Mouse (Mus musculus): ENCODE results near the gene Tmem11. TPM values are rescaled to one million over a fixed set of nuclear protein-coding genes. Genes with fewer than 3 reads are reported as not detected.

The Tmem11 gene
- polyA plus RNA-seq, 1 experiment: 13.5 TPM

DNA sequence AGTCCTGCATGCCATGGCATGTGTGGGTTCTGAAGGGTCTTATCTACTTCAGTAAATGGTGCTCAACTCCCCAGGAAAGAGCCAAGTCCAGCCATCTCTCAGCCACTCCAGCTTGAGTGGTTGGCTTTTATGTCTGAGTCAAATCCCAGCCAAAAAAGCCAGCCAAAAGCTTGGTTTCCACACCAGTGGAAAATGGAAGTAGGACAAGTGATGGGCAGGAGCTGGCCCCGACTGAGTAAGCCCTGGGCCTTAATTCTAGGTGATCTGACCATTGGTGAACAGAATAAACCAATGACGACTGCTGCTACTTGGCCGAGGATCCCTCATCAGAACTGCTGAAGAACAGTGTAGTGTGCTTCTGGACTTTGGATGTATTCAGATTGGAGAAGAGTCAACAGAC lies 11.6 kb downstream of the Tmem11 start:
- TF ChIP-seq GATA1 (IDR thresholded peaks at IDR 0.05; ENCODE audit: borderline replicate concordance, low read length) (no peak), FLI1 (IDR thresholded peaks at IDR 0.05; ENCODE audit: low read length) (no peak)
- no peaks in the 10 kb centered on the region for H3K27me3 ChIP-seq (replicated peaks)
- peaks cover 40% of the 10 kb centered on the region for H3K4me1 ChIP-seq
- H3K4me3 ChIP-seq (replicated peaks): no peak overlapping the region
- peaks cover 86% of the 10 kb centered on the region for H3K36me3 ChIP-seq (replicated peaks; ENCODE audit: low read length)
- H3K9me3 ChIP-seq: no peaks in the 10 kb centered on the region

- peaks cover 88% of the 10 kb centered on the region for H3K36me3 ChIP-seq (replicated peaks; ENCODE audit: low read length)
- TF ChIP-seq FLI1 (IDR thresholded peaks at IDR 0.05; ENCODE audit: low read length) (no peak), GATA1 (IDR thresholded peaks at IDR 0.05; ENCODE audit: borderline replicate concordance, low read length) (no peak)
- H3K9me3 ChIP-seq: no peaks in the 10 kb centered on the region
- peaks cover 44% of the 10 kb centered on the region for H3K4me1 ChIP-seq
- H3K4me3 ChIP-seq (replicated peaks): no peak overlapping the region
- no peaks in the 10 kb centered on the region for H3K27me3 ChIP-seq (replicated peaks)
Measured at GRCm38 (mm10) chr11:60866021-60866420, 13.1 kb downstream of the Tmem11 start.

- Histone ChIP-seq H3K4me3 (replicated peaks) (no peak overlapping the region), H3K4me1 (peaks cover 44% of the 10 kb centered on the region), H3K9me3 (no peaks in the 10 kb centered on the region), H3K27me3 (replicated peaks) (no peaks in the 10 kb centered on the region), H3K36me3 (replicated peaks; ENCODE audit: low read length) (peaks cover 91% of the 10 kb centered on the region)
- TF ChIP-seq GATA1 (IDR thresholded peaks at IDR 0.05; ENCODE audit: borderline replicate concordance, low read length): no peak
- no peak for TF ChIP-seq FLI1 (IDR thresholded peaks at IDR 0.05; ENCODE audit: low read length)
Measured at GRCm38 (mm10) chr11:60864916-60865315, 14.2 kb downstream of the Tmem11 start.

DNA sequence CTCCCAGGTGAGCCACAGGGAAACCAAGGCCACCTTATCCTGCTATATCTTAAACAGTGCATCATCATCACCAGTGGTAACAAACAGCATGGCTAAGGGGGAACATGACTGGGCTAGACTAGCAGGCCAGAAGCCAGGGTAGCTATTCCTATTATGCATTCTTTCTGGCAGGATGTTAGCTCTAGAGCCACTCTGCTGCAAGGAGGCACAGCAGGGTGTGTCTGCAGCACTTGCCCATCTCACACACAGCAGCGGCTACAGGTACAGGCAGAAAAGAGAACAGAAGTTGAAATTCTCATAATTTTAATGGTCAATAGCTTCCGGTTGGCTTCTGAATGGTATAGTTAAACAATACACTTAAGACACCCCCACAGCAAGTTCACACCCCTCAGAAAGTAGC lies 14.9 kb downstream of the Tmem11 start:
- H3K9me3 ChIP-seq: no peaks in the 10 kb centered on the region
- H3K4me3 ChIP-seq (replicated peaks): no peak overlapping the region
- TF ChIP-seq FLI1 (IDR thresholded peaks at IDR 0.05; ENCODE audit: low read length) (no peak), GATA1 (IDR thresholded peaks at IDR 0.05; ENCODE audit: borderline replicate concordance, low read length) (no peak)
- H3K27me3 ChIP-seq (replicated peaks): no peaks in the 10 kb centered on the region
- peaks cover 43% of the 10 kb centered on the region for H3K4me1 ChIP-seq
- peaks cover 89% of the 10 kb centered on the region for H3K36me3 ChIP-seq (replicated peaks; ENCODE audit: low read length)

- TF ChIP-seq GATA1 (IDR thresholded peaks at IDR 0.05; ENCODE audit: borderline replicate concordance, low read length): no peak
- TF ChIP-seq FLI1 (IDR thresholded peaks at IDR 0.05; ENCODE audit: low read length): no peak
- Histone ChIP-seq H3K27me3 (replicated peaks) (no peaks in the 10 kb centered on the region), H3K9me3 (no peaks in the 10 kb centered on the region), H3K4me3 (replicated peaks) (no peak overlapping the region), H3K4me1 (peaks cover 37% of the 10 kb centered on the region), H3K36me3 (replicated peaks; ENCODE audit: low read length) (peaks cover 94% of the 10 kb centered on the region)
Measured at GRCm38 (mm10) chr11:60863196-60863595, 15.9 kb downstream of the Tmem11 start.

GRCm38 (mm10) chr11:60861993-60862392 lies 17.1 kb downstream of the Tmem11 start:
- H3K4me3 ChIP-seq (replicated peaks): no peak overlapping the region
- TF ChIP-seq FLI1 (IDR thresholded peaks at IDR 0.05; ENCODE audit: low read length) (no peak), GATA1 (IDR thresholded peaks at IDR 0.05; ENCODE audit: borderline replicate concordance, low read length) (no peak)
- H3K27me3 ChIP-seq (replicated peaks): no peaks in the 10 kb centered on the region
- peaks cover 26% of the 10 kb centered on the region for H3K4me1 ChIP-seq
- no peaks in the 10 kb centered on the region for H3K9me3 ChIP-seq
- H3K36me3 ChIP-seq (replicated peaks; ENCODE audit: low read length): peaks cover 94% of the 10 kb centered on the region

- no peaks in the 10 kb centered on the region for H3K27me3 ChIP-seq (replicated peaks)
- H3K4me1 ChIP-seq: peaks cover 7% of the 10 kb centered on the region
- peaks cover 91% of the 10 kb centered on the region for H3K36me3 ChIP-seq (replicated peaks; ENCODE audit: low read length)
- no peak for TF ChIP-seq GATA1 (IDR thresholded peaks at IDR 0.05; ENCODE audit: borderline replicate concordance, low read length)
- TF ChIP-seq FLI1 (IDR thresholded peaks at IDR 0.05; ENCODE audit: low read length): no peak
- H3K9me3 ChIP-seq: no peaks in the 10 kb centered on the region
- no peak overlapping the region for H3K4me3 ChIP-seq (replicated peaks)
Measured at GRCm38 (mm10) chr11:60856587-60856986, 22.5 kb downstream of the Tmem11 start.

DNA sequence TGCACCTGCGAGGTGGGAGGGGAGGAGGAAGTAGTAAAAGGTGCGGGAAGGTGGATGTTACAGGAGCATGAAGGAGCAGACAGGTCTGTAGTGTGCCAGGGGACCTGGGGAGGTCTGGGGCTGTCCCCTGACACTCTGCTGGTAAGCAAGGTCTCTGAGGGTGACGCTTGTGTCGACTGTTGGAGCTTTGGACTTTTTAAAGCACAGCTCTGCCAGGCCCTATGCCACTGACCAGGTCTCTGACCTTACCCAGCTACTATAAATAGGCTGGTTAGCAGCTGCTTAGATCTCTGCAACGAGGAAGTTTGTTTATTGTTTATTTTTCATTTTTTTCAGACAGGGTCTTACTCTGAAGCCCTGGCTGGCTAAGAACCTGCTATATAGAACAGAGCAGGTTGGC lies 33.7 kb downstream of the Tmem11 start:
- H3K36me3 ChIP-seq (replicated peaks; ENCODE audit: low read length): peaks cover 69% of the 10 kb centered on the region
- no peaks in the 10 kb centered on the region for H3K9me3 ChIP-seq
- H3K4me3 ChIP-seq (replicated peaks): no peak overlapping the region
- H3K27me3 ChIP-seq (replicated peaks): no peaks in the 10 kb centered on the region
- H3K4me1 ChIP-seq: peaks cover 18% of the 10 kb centered on the region
- TF ChIP-seq FLI1 (IDR thresholded peaks at IDR 0.05; ENCODE audit: low read length): no peak

DNA sequence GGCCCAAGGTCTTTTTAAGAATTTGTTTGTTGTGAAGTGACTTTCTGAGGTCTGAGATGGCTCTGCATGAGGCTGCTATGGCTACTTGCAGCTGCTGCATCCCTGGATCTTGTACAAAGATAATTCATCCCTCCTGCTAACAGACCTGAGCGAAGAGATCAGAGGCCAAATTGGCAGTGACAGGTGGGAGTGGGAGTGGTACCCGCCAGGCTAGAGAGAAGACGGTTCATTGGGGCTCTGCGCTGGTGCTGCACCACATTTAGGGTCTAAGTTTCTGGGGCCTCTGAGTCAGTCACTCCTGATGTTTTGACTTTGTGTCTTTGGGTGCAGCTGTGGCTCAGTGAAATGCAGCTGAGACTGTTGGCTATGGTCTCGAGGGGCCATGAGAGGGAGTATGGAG lies 35.7 kb downstream of the Tmem11 start:
- no peaks in the 10 kb centered on the region for H3K27me3 ChIP-seq (replicated peaks)
- no peak for TF ChIP-seq GATA1 (IDR thresholded peaks at IDR 0.05; ENCODE audit: borderline replicate concordance, low read length)
- no peak for TF ChIP-seq FLI1 (IDR thresholded peaks at IDR 0.05; ENCODE audit: low read length)
- peaks cover 63% of the 10 kb centered on the region for H3K36me3 ChIP-seq (replicated peaks; ENCODE audit: low read length)

GRCm38 (mm10) chr11:60841467-60842200 lies 37.4 kb downstream of the Tmem11 start:
- no peak for TF ChIP-seq GATA1 (IDR thresholded peaks at IDR 0.05; ENCODE audit: borderline replicate concordance, low read length)

More for the DNA sequence above, 35.7 kb downstream of the Tmem11 start:
- H3K4me3 ChIP-seq (replicated peaks): no peak overlapping the region
- H3K4me1 ChIP-seq: peaks cover 18% of the 10 kb centered on the region
- H3K9me3 ChIP-seq: no peaks in the 10 kb centered on the region

More at GRCm38 (mm10) chr11:60841467-60842200, 37.4 kb downstream of the Tmem11 start:
- Histone ChIP-seq H3K27me3 (replicated peaks) (no peaks in the 10 kb centered on the region), H3K9me3 (no peaks in the 10 kb centered on the region), H3K4me3 (replicated peaks) (no peak overlapping the region), H3K36me3 (replicated peaks; ENCODE audit: low read length) (peaks cover 65% of the 10 kb centered on the region), H3K4me1 (peaks cover 18% of the 10 kb centered on the region)

Measured in megakaryocyte, embryonic 14.5 days (primary cell).